Mouse (Mus musculus) forebrain, embryonic 16.5 days (tissue): ENCODE measurements at regions not wholly inside any gene's neighbourhood (a gene's known extent, or its start where the extent isn't known, plus 50 kb on each side); places are given as distances from the start of the nearest gene placed in this dataset.
A peak's percentile ranks its signal among the peaks of the same experiment; 100 is the strongest.

Experiments used
- ATAC-seq: fragments of 200-750 bp; cut with Nextera tagmentation; 2 replicates; pipeline ENCODE4 v1.8.0; 2017; ENCODE audit warnings: mild to moderate bottlenecking, moderate library complexity
- H3K27ac ChIP-seq: fragments of 300-500 bp; sonication (generic); 2 replicates; pipeline ENCODE4 v1.5.1; 2014; ENCODE audit warnings: low read length, control low read depth
- H3K27me3 ChIP-seq: fragments of 300-500 bp; sonication (generic); replicated peaks from 2 replicates; pipeline ENCODE4 v1.6.1; 2014; ENCODE audit warnings: low read length; ENCODE audit not compliant: control insufficient read depth, insufficient read depth
- H3K36me3 ChIP-seq: fragments of 300-500 bp; sonication (generic); 2 replicates; pipeline ENCODE4 v1.6.1; 2014; ENCODE audit not compliant: control insufficient read depth, insufficient read depth
- H3K4me1 ChIP-seq: fragments of 300-500 bp; sonication (generic); replicated peaks from 2 replicates; pipeline ENCODE4 v1.6.1; 2014; ENCODE audit warnings: low read length; ENCODE audit not compliant: control insufficient read depth, insufficient read depth
- H3K4me2 ChIP-seq: fragments of 300-500 bp; sonication (generic); 2 replicates; pipeline ENCODE4 v1.6.1; 2014; ENCODE audit warnings: mild to moderate bottlenecking, low read length, control low read depth
- H3K4me3 ChIP-seq: fragments of 300-500 bp; sonication (generic); replicated peaks from 2 replicates; pipeline ENCODE4 v1.5.1; 2014; ENCODE audit warnings: mild to moderate bottlenecking, low read length, control low read depth
- H3K9ac ChIP-seq: fragments of 300-500 bp; sonication (generic); replicated peaks from 2 replicates; pipeline ENCODE4 v1.6.1; 2014; ENCODE audit warnings: low read depth, low read length, control low read depth
- H3K9me3 ChIP-seq: fragments of 300-500 bp; sonication (generic); 2 replicates; pipeline ENCODE4 v1.6.1; 2016; ENCODE audit warnings: low read length; ENCODE audit not compliant: control insufficient read depth
- WGBS: fragments of 180-500 bp; shearing (Covaris S2); extraction: QIAGEN DNeasy Blood & Tissue Kit; methylation state at CpG from one replicate; pipeline ENCODE4 v1.1.7; 2014; 5-methylcytosine and 5-hydroxymethylcytosine counted together

- Histone ChIP-seq H3K9ac (no peak overlapping the region), H3K4me3 (no peak overlapping the region), H3K36me3 (no peaks in the 10 kb centered on the region), H3K9me3 (no peaks in the 10 kb centered on the region), H3K27ac (no peak overlapping the region), H3K4me2 (no peak overlapping the region), H3K27me3 (no peaks in the 10 kb centered on the region; the same call in 1 of the 2 replicates), H3K4me1 (no peaks in the 10 kb centered on the region)
- 86% methylated on average over 2 of the region's 2 CpGs for WGBS
- no peak for ATAC-seq
Measured at GRCm38 (mm10) chrX:166783377-166783776, 197.9 kb upstream of the Egfl6 start.

- 67% methylated on average over 6 of the region's 6 CpGs for WGBS
- no peak overlapping the region for H3K9ac ChIP-seq
- peak; percentile 69 for ATAC-seq
- H3K4me2 ChIP-seq, result no peak overlapping the region
- H3K36me3 ChIP-seq, result no peaks in the 10 kb centered on the region
- H3K4me1 ChIP-seq, result no peaks in the 10 kb centered on the region
- H3K9me3 ChIP-seq, result no peaks in the 10 kb centered on the region
- H3K27me3 ChIP-seq, result no peaks in the 10 kb centered on the region; the same call in 1 of the 2 replicates
- H3K27ac ChIP-seq, result no peak overlapping the region
- no peak overlapping the region for H3K4me3 ChIP-seq
Measured at GRCm38 (mm10) chrX:166779334-166780092, 194.0 kb upstream of the Egfl6 start.

- no peak overlapping the region for H3K27ac ChIP-seq
- H3K4me1 ChIP-seq, result no peaks in the 10 kb centered on the region
- H3K27me3 ChIP-seq, result no peaks in the 10 kb centered on the region; the same call in 1 of the 2 replicates
- no peak overlapping the region for H3K9ac ChIP-seq
- WGBS, result 24% methylated on average over 6 of the region's 6 CpGs
- no peaks in the 10 kb centered on the region for H3K9me3 ChIP-seq
- H3K36me3 ChIP-seq, result no peaks in the 10 kb centered on the region
- ATAC-seq, result no peak
- H3K4me3 ChIP-seq, result no peak overlapping the region
- H3K4me2 ChIP-seq, result no peak overlapping the region
Measured at GRCm38 (mm10) chrX:166773408-166773854, 187.9 kb upstream of the Egfl6 start.

- Histone ChIP-seq H3K4me2 (no peak overlapping the region), H3K27ac (no peak overlapping the region), H3K9me3 (no peaks in the 10 kb centered on the region), H3K4me1 (no peaks in the 10 kb centered on the region), H3K27me3 (no peaks in the 10 kb centered on the region; the same call in none of the 2 replicates), H3K9ac (no peak overlapping the region), H3K36me3 (no peaks in the 10 kb centered on the region), H3K4me3 (no peak overlapping the region)
- 77% methylated on average over 6 of the region's 6 CpGs for WGBS
- no peak for ATAC-seq
Measured at GRCm38 (mm10) chrX:166766991-166767390, 181.5 kb upstream of the Egfl6 start.

- Histone ChIP-seq H3K4me1 (no peaks in the 10 kb centered on the region), H3K4me3 (no peak overlapping the region), H3K9ac (no peak overlapping the region), H3K27me3 (no peaks in the 10 kb centered on the region; the same call in 1 of the 2 replicates), H3K9me3 (no peaks in the 10 kb centered on the region), H3K27ac (no peak overlapping the region), H3K4me2 (no peak overlapping the region), H3K36me3 (no peaks in the 10 kb centered on the region)
- WGBS, result 79% methylated on average over 2 of the region's 2 CpGs
- no peak for ATAC-seq
Measured at GRCm38 (mm10) chrX:166765647-166766046, 180.1 kb upstream of the Egfl6 start.

DNA sequence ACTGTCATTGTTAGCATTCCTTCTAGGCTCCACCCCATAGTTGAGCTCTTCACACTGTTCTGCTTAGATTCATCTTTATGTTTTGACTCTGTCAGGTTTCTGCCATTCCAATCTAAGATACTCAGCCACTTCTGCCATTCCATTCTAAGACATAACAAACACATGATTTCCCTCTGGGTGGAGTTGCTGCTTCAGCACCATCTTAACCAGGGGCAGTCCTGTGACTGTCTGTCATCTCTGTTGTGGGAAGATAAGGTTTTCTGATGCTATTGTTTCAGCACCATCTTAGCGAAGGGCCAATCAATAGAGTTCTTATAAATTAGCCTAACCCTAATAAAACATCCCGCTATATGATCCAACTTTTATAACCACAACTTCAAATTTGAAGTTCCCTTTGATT is 176.6 kb upstream of the Egfl6 start:
- Histone ChIP-seq H3K27me3 (no peaks in the 10 kb centered on the region; the same call in 1 of the 2 replicates), H3K4me1 (no peaks in the 10 kb centered on the region), H3K4me2 (no peak overlapping the region), H3K9ac (no peak overlapping the region), H3K27ac (no peak overlapping the region), H3K9me3 (no peaks in the 10 kb centered on the region), H3K4me3 (no peak overlapping the region), H3K36me3 (no peaks in the 10 kb centered on the region)
- 93% methylated on average over 2 of the region's 2 CpGs for WGBS
- ATAC-seq, result no peak

GRCm38 (mm10) chrX:166757152-166757551 is 171.6 kb upstream of the Egfl6 start:
- Histone ChIP-seq H3K4me1 (no peaks in the 10 kb centered on the region), H3K4me2 (no peak overlapping the region), H3K27ac (no peak overlapping the region), H3K36me3 (no peaks in the 10 kb centered on the region), H3K9ac (no peak overlapping the region), H3K9me3 (no peaks in the 10 kb centered on the region), H3K4me3 (no peak overlapping the region), H3K27me3 (no peaks in the 10 kb centered on the region)
- WGBS, result 60% methylated on average over 1 of the region's 1 CpGs
- no peak for ATAC-seq

GRCm38 (mm10) chrX:166754967-166755654 is 169.6 kb upstream of the Egfl6 start:
- WGBS, result 89% methylated on average over 3 of the region's 3 CpGs
- no peaks in the 10 kb centered on the region for H3K36me3 ChIP-seq
- no peak overlapping the region for H3K27ac ChIP-seq
- H3K9ac ChIP-seq, result no peak overlapping the region
- no peak overlapping the region for H3K4me3 ChIP-seq
- ATAC-seq, result no peak
- H3K4me2 ChIP-seq, result no peak overlapping the region
- H3K9me3 ChIP-seq, result no peaks in the 10 kb centered on the region
- no peaks in the 10 kb centered on the region for H3K27me3 ChIP-seq
- H3K4me1 ChIP-seq, result 0 out of 2 replicates have a peak, but pooled peaks cover under 1% of the 10 kb centered on the region

- no peak overlapping the region for H3K9ac ChIP-seq
- 0 out of 2 replicates have a peak, but pooled peaks cover 4% of the 10 kb centered on the region for H3K4me1 ChIP-seq
- no peak overlapping the region for H3K4me3 ChIP-seq
- H3K27ac ChIP-seq, result peak overlapping the region; percentile 72
- no peaks in the 10 kb centered on the region for H3K36me3 ChIP-seq
- no peak overlapping the region for H3K4me2 ChIP-seq
- WGBS, result 22% methylated on average over 8 of the region's 8 CpGs
- no peaks in the 10 kb centered on the region for H3K27me3 ChIP-seq
- H3K9me3 ChIP-seq, result no peaks in the 10 kb centered on the region
- ATAC-seq, result peak; percentile 93
Measured at GRCm38 (mm10) chrX:166749055-166749679, 163.6 kb upstream of the Egfl6 start.
